Mouse (Mus musculus) cortical plate, adult 2 months (tissue): Measurements from ENCODE around the gene Krt20.
A peak's percentile ranks its signal among the peaks of the same experiment; 100 is the strongest.

ENCODE experiments used
- CTCF ChIP-seq: fragments of 200-500 bp; IDR thresholded peaks from 2 replicates; pipeline ENCODE4 v1.5.1; 2011; ENCODE audit warnings: mild to moderate bottlenecking, control low read depth, low read length; ENCODE audit not compliant: insufficient read depth; ENCODE audit errors: extremely low read depth
- POLR2A ChIP-seq: fragments of 200-500 bp; IDR thresholded peaks from 2 replicates; pipeline ENCODE4 v1.6.1; 2011; ENCODE audit warnings: mild to moderate bottlenecking, low read length, control low read depth; ENCODE audit not compliant: insufficient read depth; ENCODE audit errors: extremely low read depth

- TF ChIP-seq POLR2A (no peak), CTCF (peak; percentile 90)
Observed at GRCm38 (mm10) chr11:99379568-99379967, 58.4 kb downstream of the Krt20 start.
